Mouse (Mus musculus): Measurements from ENCODE around the gene Kif5a. TPM values are rescaled to one million over a fixed set of nuclear protein-coding genes. Genes with fewer than 3 reads are reported as not detected.

Gene Kif5a
- total RNA-seq, 2 experiments from 2014 or later, result 712 to 736 TPM

DNA sequence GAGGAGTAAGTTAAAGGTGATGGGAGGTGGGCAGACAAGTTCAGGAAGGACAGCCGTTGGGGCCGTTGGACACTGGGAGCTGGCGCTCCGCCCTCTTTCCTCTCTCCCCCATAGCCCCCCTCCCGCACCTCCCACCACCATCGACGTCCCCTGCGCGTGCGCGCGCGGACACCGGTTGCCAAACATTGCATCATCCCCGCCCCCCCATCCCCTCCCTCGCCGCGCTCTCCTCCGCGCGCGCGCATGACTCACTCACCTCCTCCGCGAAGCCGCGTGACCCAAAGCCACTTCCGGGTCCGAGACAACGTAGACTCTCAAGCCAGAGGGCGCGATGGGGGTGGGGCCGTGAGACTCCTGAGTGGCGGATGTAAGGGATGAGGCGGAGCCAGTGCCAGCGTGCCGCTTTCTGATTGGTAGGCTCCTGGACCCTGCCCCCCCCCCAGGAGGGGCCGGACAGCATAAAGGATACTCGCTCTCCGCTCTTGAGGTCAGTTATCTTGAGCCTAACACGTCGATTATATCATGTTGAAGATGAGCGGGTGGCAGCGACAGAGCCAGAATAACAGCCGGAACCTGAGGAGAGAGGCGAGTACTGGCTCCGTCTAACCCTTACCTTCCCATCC is 27.3 kb upstream of the Kif5a start:
- DNase-seq (ENCODE audit: extremely low spot score in 1 of 2, low spot score in 1 of 2), result peak; percentile 97

DNA sequence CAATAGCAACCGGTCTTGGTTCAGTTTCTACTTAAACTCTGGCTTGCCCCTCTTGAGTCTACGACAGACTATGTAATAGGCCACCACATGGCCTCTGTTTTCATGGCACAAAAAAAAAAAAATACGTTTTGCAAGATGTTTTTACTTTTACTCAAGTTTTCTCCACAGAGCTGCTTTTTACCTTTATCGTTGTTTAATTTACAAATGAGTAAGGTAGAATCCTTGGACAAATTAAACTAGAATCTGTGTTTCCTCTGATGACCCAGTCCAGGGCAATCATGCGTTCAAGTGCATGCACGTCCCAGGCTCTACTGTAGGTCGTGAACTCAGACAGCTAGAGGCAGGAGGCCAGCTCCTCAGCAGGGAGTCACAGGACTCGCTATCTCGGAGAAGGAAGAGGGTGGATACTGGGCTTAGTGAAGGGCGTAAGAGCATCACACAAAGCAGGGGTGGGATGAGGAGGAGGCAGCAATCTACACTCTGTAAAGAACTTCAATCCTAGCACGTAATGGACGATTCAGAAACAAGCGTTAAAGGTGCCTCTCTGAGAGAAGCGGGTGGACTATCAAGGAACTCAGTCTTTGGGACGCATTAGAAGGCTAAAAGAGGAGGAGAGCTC is 26.5 kb upstream of the Kif5a start:
- peak in 1 of 2 experiments; percentile 32 for DNase-seq (ENCODE audit: extremely low spot score in 1 of 2, low spot score in 1 of 2)

DNA sequence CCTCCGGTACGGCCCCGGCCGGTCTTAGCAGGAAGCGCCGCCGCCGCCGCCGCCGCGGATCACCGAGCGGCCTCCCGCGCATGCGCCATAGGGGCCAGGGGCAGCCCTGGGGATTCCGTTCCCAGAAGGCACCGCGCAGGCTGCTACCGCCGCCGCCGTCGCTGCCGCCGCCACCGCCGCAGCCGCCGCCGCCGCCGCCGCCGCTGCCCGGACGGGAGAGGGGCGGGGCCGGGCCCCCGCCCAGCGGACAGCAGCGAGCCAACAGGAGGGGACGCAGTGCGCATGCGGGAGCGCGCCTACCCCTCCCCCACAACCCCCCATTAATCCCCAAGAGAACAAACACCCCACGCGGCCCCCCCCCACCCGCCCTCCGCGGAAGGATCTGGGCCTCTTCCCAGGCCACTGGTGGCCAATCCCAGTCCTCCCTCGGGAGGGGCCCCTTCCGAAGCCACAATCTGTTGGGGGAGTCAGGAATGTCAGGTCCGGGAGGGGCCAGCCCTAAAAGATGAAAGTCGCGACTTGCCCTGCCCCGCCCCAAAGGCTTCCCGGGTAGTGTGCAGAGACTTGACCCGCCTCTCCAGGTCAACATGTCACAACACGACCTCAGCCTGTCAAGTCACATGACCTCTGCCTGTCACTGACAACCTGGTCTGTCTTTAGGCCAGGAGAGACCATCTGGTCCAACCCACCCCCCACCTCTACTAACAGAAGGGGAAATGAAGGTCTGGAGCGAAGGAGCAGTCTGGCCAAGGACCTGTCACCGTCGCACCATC is 25.8 kb upstream of the Kif5a start, which contains the start of gene Mbd6:
Gene Mbd6 (minus strand): TSS at position 219 of the 773 bp plus-strand sequence.
- peak; percentile 78 to 79 for DNase-seq (ENCODE audit: extremely low spot score in 1 of 2, low spot score in 1 of 2)

DNA sequence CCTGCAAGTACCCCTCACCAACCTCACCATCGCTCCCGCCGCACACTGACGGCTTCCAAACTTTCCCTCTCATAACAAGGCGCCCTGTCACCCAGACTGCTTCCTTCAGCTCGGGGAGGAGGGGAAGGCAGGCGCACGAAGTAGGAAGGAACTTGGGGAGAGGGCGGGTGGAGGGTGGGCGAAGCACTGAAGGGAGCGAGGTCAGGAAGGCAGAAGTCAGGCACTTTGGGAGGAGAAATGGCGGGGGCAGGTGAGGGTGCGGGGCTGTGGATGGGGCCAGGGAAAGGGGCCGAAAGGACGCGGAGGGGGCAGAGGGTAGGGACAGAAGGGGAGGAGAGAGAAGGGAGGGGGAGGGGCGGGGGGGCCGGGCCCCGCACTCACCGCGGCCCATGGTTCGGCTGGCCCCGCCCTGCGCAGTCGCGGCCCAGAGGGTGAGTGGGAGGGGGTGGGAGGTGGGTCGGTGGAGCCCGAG is 25.2 kb upstream of the Kif5a start:
- peak in 1 of 2 experiments; percentile 36 for DNase-seq (ENCODE audit: extremely low spot score in 1 of 2, low spot score in 1 of 2)

- no peak for DNase-seq (ENCODE audit: extremely low spot score in 1 of 2, low spot score in 1 of 2)
Measured at GRCm38 (mm10) chr10:127287936-127288293, 24.8 kb upstream of the Kif5a start.

- DNase-seq (ENCODE audit: extremely low spot score in 1 of 2, low spot score in 1 of 2), result no peak
Measured at GRCm38 (mm10) chr10:127287271-127287935, 24.3 kb upstream of the Kif5a start.

GRCm38 (mm10) chr10:127286730-127287129 is 23.6 kb upstream of the Kif5a start:
- no peak for DNase-seq (ENCODE audit: extremely low spot score in 1 of 2, low spot score in 1 of 2)

- no peak for DNase-seq (ENCODE audit: extremely low spot score in 1 of 2, low spot score in 1 of 2)
Measured at GRCm38 (mm10) chr10:127286194-127286593, 23.0 kb upstream of the Kif5a start.

DNA sequence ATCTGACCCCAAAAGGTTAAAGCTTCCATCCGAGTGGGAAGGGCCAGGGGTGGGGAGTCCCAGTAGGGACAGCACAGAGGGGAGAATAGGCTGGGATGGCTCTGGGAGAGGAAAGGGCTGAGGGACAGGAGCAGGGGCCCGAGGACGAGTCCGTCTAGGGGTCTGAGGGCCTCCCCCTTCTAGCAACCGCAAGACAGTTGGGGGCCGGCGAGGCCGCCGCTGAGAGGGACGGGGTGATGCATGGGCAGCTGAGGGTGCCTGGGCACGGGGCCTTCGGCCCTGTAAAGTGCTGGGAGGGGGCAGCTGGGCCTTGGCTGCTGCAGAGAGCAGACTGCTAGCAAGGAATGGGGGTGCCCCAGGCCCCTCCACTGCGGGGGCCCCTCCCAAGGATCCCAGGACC is 22.5 kb upstream of the Kif5a start:
- DNase-seq (ENCODE audit: extremely low spot score in 1 of 2, low spot score in 1 of 2), result no peak

DNA sequence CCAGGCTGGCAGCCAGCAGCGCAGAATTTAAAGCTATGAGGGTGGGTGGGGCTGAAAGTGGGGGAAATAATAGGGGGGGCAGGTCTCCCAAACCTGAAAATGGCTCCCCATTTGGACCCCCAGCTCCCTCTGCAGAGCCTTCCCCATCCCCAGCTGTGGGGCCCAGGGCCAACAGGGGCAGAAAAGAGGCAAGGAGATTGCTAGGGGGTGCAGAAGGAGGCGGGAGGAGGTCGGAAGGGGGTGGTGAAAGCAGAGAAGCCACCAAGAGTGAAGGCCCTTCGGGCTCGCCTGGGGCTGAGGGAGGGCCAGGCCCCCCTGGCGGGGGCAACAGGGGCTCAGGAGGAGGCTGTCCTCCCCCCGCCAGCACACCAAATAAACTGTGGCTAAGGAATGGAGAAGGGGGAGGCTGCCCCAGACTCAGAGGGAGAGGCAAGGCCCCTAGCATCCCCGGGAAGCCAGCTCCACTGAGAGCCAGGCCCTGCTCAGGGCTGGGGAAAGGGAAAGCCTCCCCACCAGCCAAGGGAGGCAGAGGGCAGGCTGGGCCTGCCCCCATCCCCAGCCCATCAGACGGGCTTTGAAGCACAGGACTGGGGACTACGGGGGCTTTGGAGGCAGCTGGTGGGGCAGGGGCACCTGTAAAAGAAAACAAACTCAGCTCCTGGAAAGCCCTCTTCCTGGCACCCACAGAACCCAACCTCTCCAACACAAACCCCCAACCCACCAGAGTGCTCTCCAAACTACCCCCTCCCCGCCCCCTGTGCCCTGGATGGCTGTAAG is 21.8 kb upstream of the Kif5a start:
- no peak for DNase-seq (ENCODE audit: extremely low spot score in 1 of 2, low spot score in 1 of 2)

GRCm38 (mm10) chr10:127284105-127284622 is 21.0 kb upstream of the Kif5a start:
- no peak for DNase-seq (ENCODE audit: extremely low spot score in 1 of 2, low spot score in 1 of 2)

DNA sequence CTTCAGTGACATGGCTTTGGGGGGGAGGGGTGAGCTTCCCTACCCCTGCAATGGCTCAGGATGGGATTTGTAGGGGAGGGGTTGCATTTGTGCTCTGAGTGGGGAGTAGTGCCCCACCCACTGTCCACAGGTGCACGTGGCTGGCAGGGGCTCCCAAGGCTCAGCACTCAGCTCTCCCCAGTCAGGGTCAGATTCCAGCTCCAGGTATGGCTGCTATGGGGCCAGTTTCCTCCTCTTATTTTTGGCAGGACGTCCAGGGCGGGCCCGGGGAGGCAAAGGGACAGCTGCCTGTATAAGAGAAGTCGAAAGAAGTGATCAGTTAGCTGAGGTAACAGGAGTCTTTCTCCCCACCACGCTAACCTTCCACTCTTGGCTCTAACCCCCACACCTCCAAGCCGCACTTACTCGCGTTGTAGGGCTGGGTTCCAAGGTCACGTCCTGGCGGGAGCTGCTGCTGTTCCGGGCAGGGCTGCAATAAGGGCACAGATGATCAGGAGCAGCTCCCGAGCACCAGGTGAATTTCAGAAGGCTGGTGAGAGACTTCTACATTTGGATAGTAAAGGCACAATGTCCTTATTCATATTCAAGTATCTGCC is 19.6 kb upstream of the Kif5a start:
- no peak for DNase-seq (ENCODE audit: extremely low spot score in 1 of 2, low spot score in 1 of 2)

GRCm38 (mm10) chr10:127281316-127281715 is 18.2 kb upstream of the Kif5a start:
- no peak for DNase-seq (ENCODE audit: extremely low spot score in 1 of 2, low spot score in 1 of 2)

GRCm38 (mm10) chr10:127279730-127280129 is 16.6 kb upstream of the Kif5a start:
- DNase-seq (ENCODE audit: extremely low spot score in 1 of 2, low spot score in 1 of 2), result no peak

GRCm38 (mm10) chr10:127274261-127275022 is 11.3 kb upstream of the Kif5a start:
- DNase-seq (ENCODE audit: extremely low spot score in 1 of 2, low spot score in 1 of 2), result no peak

DNA sequence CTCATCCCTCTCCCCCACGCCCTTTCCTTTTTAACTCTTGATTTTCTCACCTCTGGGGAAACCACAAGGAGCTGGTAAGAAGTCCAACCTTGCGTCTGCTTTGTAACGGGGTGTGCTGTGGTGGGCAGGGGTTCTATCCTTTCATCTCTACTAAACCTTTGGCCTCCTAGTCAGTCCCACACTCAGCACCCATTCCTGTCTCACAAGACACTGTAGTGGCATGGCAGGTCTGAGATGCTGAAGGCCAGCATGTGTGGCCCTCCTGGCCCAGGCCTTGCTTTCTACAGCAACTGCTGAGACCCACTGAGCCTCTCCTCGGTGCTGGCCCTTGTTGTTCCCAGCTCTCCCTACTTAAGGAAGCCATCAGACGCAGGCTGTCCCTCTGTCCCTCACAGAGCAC is 9.2 kb upstream of the Kif5a start:
- no peak for DNase-seq (ENCODE audit: extremely low spot score in 1 of 2, low spot score in 1 of 2)

DNA sequence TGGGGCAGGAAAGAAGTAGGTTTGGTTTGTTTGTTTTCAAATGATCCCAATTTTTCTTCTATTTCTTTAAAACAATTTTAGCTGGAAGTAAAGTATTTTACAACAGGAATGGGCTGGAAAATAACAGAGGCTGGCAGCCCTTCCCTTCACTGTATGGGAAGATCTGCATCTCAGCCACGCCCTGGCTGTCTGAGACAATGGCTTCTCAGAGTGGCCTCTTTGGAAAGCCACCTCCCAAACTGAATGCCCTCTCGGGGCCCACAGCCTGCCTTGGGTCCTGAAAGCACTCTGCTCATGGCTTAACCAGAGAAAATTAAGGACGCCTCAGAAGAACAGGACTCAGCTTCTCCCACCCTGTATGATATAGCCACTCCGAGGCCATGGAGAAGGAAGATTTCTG is 6.7 kb upstream of the Kif5a start:
- DNase-seq (ENCODE audit: extremely low spot score in 1 of 2, low spot score in 1 of 2), result no peak

DNA sequence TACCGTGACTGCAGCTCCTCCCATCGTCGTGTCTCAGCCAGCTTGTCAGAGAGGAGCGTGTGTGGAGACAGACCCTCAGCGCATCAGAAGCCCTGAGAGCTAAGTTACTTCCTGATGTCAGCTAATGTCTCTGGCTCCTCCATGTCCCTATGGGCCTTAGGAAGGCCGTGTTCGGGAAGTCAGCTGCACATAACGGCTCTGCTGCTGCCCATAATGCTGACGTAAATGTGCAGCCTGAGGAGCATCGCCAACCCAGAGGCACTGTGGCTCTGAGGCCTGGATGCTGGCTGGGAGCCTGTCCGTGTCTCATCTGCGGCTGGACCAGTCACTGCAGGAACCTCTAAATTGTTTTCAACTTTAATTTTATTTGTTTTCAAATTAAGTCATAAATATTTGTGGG is 5.9 kb upstream of the Kif5a start:
- no peak for DNase-seq (ENCODE audit: extremely low spot score in 1 of 2, low spot score in 1 of 2)

DNA sequence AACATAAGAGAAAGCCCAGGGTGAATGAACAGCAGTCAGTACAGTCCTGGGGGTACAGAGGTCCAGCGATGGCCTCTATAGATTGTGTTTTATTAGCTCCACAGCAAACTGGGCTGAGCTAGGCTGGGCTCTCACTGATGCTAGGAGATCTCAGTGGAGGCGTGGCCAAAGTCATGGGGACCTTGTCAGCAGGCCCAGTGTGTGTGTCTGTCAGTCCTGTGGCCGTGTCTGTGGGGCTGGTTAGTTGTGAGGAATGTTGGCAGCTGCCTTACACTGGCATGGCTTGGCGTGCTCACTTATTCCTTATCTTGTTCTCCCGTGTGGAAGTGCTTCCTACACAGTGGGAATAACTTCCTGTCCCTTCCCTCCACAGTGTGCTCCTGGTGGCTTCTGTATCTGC is 5.3 kb upstream of the Kif5a start:
- no peak for DNase-seq (ENCODE audit: extremely low spot score in 1 of 2, low spot score in 1 of 2)
